Mouse (Mus musculus) heart, adult 11 months (tissue): ENCODE measurements around the gene Stxbp6.

Source experiments
- DNase-seq: peaks from one replicate; pipeline ENCODE4 v3.0.0; 2022

Stxbp6 gene

GRCm38 (mm10) chr12:44903205-44903732 is 171.2 kb downstream of the Stxbp6 start:
- DNase-seq: no peak

DNA sequence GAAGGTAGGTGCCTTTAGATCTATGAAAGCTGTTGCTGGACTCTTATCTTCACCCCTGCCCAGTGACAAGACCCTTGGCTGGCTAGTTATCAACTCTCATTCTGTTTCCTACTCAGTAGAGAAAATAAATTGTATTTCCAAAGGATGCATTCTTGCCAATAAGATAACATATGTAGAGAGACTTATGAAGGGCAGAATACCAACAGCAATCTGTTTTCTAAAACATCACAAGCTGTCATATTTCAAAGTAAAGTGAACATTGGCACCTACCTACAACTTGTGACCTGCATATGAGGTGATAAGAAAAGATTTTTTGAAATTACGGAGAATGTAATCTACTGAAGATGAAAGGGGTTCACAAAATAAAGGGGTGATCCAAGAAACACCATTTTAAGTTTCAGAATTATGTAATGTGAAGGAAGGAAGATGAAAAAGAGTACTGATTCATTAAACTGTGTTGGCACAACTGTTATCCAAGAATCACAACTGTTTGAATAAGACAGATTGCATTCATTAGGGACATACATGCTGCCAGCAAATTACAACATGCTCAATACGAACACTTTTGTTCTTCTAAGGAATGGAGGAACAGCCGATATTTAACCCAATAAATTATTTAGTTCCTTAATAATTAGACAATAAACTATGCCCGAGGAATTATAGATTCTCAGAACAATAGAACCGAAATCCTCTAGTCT is 175.2 kb downstream of the Stxbp6 start:
- DNase-seq: no peak

GRCm38 (mm10) chr12:44896460-44896859 is 178.0 kb downstream of the Stxbp6 start:
- no peak for DNase-seq

GRCm38 (mm10) chr12:44889677-44890393 is 184.7 kb downstream of the Stxbp6 start:
- no peak for DNase-seq

DNA sequence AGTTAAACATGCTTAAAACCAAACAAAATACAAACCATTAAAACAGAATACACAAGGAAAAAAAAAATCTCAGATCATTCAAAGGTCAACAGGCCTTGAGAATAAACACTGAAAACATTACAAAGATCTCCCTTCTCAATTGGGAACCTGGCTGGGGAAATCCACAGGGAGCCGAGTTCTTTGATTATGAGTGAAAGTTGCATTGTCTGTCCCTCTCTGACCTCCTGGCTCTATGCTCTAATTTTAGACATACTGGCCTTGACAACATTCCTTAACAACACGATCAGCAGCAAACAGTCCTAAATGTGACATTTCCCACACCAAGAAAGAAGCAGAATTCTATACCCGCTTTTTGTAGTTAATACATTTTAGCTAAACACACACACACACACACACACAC is 187.7 kb downstream of the Stxbp6 start:
- DNase-seq: no peak

DNA sequence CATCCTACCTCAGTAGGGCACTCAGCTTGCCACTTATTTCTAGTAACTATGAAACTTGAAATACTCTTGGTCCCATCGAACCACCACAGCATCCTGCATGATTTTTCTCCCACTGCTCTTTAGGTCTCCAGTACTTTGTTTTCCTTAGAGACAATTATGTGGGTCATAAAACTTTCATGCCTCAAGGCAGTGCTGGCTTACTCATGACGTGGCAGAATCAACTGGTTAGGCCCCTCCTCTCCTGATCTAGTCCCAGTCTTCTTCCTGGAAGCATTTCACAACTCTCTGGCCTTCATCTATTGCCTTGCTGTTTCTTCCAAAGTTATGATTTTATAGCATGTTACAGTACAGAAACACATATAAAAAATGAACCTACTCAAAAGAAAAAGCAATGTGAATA is 201.8 kb downstream of the Stxbp6 start:
- DNase-seq: no peak

DNA sequence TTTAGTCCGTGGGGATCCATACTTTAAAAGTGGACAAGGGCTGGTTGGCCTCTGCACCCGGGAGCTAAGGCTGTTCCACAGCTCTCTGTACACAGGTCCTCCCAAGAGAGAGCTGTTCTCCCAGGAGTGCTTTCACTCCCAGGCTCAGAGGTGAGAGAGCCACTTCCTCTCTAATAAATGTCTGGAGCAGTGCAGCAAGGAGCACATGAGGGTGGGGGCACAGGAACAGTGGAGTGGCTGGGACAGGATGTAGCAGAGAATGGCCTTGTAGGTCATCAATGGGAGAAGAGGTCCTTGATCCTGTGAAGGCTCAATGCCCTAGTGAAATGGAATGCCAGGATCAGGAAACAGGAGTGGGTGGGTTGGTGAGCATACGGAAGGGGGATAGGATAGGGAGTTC is 209.1 kb downstream of the Stxbp6 start:
- peak; percentile 95 for DNase-seq

- DNase-seq: peak; percentile 98
Measured at GRCm38 (mm10) chr12:44859454-44859853, 215.1 kb downstream of the Stxbp6 start.

DNA sequence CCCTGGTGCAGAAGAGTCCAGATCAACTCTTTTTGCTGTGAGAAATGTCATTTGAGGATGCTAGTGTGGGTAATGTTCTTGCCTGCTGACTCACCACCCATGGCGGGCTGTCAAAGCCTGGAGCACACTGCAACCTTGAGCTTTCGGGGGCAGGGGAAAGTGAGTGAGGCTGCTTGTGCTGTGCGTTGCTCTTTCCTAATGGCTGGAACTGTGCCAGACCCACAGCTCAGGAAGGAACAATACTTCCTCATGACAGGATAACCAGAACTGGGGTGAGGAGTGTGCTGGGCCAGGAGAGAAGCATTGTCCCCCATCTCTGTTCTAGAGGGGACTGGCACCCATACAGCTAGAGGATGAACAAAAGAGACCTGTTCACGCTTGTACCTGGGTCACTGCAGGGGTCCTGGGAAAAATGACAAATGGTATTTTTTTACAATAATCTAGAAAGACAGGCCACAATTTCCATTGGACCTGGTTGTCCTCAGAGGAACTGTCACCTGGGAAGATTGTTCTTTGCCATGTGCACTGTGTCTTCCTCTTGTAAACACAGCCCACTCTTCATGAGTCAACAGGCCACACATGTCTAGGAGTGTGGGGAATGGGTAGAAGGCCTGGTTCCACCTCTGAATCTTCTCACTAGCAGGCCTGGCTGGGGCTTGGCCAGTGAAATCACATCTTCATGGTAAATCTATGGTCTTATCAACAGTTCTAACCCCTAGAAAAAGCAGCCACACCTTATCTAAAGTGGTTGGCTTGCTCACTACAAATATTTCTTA is 216.2 kb downstream of the Stxbp6 start:
- DNase-seq: peak; percentile 99

GRCm38 (mm10) chr12:44852024-44852423 is 222.5 kb downstream of the Stxbp6 start:
- no peak for DNase-seq

GRCm38 (mm10) chr12:44850516-44850915 is 224.0 kb downstream of the Stxbp6 start:
- DNase-seq: no peak

- DNase-seq: no peak
Measured at GRCm38 (mm10) chr12:44848483-44849221, 225.9 kb downstream of the Stxbp6 start.

- DNase-seq: no peak
Measured at GRCm38 (mm10) chr12:44840585-44840984, 233.9 kb downstream of the Stxbp6 start.

- no peak for DNase-seq
Measured at GRCm38 (mm10) chr12:44839594-44840373, 234.7 kb downstream of the Stxbp6 start.

DNA sequence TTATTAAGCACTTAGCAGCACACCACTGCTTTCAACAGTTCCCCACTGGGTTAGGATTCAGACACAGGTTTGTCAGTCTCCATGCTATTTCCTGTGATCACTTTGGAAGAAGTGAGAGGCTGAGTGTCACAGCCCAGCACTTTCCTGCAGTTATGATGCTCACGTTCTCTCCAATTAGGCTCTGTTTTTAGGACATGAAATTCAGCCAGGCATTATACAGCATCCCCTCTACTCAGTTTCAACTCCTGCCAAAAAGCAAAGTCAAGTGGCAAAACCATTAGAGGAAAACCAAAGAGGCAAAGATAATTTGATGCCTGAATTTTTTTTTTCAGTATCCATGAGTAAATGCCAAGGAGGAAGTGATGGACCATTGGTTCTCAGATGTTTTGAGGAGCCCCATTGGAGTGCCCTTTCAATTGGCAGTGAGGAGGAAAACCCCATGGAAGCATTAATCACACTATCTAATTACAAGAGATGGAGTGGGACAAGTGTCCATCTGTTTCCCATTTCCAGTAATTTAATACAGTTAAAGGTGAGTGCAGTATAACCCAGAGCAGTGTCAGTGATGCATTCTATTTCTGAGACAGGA is 238.5 kb downstream of the Stxbp6 start:
- no peak for DNase-seq

DNA sequence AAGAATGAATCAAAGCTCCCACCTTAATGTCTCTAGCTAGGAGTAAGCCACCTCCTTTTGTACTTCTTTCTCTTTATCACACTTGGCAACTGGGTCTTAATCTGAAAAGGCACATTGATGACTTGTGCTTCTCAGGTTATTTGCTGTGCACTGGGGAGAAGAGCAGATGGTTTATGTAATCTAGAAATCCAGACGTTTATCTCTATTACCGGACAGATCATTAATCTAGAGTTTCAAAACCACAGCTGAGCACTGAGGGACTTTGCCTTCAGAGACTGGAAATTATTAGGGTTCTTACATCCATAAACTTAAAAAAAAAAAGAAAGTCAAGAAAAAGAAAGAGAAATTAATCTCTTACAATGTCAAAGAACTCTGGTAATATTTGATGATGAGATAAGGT is 262.6 kb downstream of the Stxbp6 start:
- no peak for DNase-seq

GRCm38 (mm10) chr12:44804213-44804612 is 270.3 kb downstream of the Stxbp6 start:
- DNase-seq: no peak
